Mouse (Mus musculus) embryonic stem cell, embryonic (primary cell): ENCODE measurements around the gene Col27a1.

Source experiments
- CTCF ChIA-PET, 4 experiments: fragments of 300-600 bp in 2 of 4; fragments of 350-600 bp in 2 of 4; sonication (Branson Sonifier 250); formaldehyde crosslinking; loops; one replicate each; lab custom pipeline; 2022; ENCODE audit warnings: inconsistent platforms in 2 of 4; lab: Charles Lee
- POLR2A ChIA-PET, 4 experiments: fragments of 300-600 bp in 2 of 4; fragments of 350-600 bp in 2 of 4; sonication (Branson Sonifier 250); formaldehyde crosslinking; loops; one replicate each; lab custom pipeline; 2022; ENCODE audit warnings: antibody characterized with exemption in 4 of 4, inconsistent platforms in 1 of 4; lab: Charles Lee

The Col27a1 gene

GRCm38 (mm10) chr4:63370897-63371296, 157.1 kb downstream of the Col27a1 start:
- POLR2A ChIA-PET: no interaction called here
- CTCF ChIA-PET: no interaction called here

GRCm38 (mm10) chr4:63371890-63372289, 158.1 kb downstream of the Col27a1 start:
- POLR2A ChIA-PET: no interaction called here
- CTCF ChIA-PET: interaction anchor here in 3 of 4 experiments (0.6 to 1.0 kb wide), 9 partner anchors 14 to 1138 kb away, joined by 3 to 5 read pairs (median 3); no protein-coding TSS in a partner anchor

- ChIA-PET CTCF (no interaction called here), POLR2A (interaction anchor here in 1 of 4 experiments (0.5 kb wide), 1 partner anchor 79 kb away, joined by 4 read pairs; no protein-coding TSS in a partner anchor)
Measured at GRCm38 (mm10) chr4:63373404-63373803, 159.6 kb downstream of the Col27a1 start.

GRCm38 (mm10) chr4:63374331-63374730, 160.5 kb downstream of the Col27a1 start:
- ChIA-PET CTCF (no interaction called here), POLR2A (interaction anchor here in 1 of 4 experiments (0.6 kb wide), 1 partner anchor 672 kb away, joined by 3 read pairs; the partner anchor contains the start of gene Tnc)

DNA sequence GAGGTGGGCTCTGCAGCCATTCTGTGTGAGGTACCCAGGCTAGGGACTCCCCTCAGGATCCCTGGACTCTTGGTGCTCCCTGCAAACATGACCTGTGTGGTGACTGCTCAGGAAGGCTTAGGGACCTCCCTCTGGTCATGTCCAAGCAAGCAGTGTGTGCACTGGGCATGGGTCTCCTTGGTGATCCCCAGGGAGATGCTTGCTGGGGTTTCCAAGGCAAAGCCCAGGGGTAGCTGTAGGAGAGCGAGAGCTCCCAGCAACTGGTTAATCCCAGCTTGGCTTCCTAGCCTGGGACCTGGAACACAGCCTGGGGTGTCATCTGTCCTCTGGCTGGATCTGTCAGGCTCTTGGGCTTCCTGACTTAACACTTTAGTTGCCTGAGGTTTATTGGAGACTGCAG, 161.6 kb downstream of the Col27a1 start:
- ChIA-PET POLR2A (interaction anchor here in 1 of 4 experiments (0.7 to 3.6 kb wide), 2 partner anchors 12 to 34 kb away, joined by 4 to 19 read pairs; no protein-coding TSS in a partner anchor), CTCF (interaction anchor here in 3 of 4 experiments (0.6 to 0.9 kb wide), 3 partner anchors 34 to 653 kb away, joined by 3 read pairs; no protein-coding TSS in a partner anchor)

- ChIA-PET CTCF (interaction anchor here (0.6 to 3.0 kb wide), 13 partner anchors 9 to 622 kb away, joined by 3 to 20 read pairs (median 4); no protein-coding TSS in a partner anchor), POLR2A (interaction anchor here in 3 of 4 experiments (0.6 to 3.6 kb wide), 9 partner anchors 9 to 179 kb away, joined by 3 to 19 read pairs (median 4); partner anchors contain the start of gene Orm2 (in 1 of the 3))
Measured at GRCm38 (mm10) chr4:63377483-63377882, 163.7 kb downstream of the Col27a1 start.

DNA sequence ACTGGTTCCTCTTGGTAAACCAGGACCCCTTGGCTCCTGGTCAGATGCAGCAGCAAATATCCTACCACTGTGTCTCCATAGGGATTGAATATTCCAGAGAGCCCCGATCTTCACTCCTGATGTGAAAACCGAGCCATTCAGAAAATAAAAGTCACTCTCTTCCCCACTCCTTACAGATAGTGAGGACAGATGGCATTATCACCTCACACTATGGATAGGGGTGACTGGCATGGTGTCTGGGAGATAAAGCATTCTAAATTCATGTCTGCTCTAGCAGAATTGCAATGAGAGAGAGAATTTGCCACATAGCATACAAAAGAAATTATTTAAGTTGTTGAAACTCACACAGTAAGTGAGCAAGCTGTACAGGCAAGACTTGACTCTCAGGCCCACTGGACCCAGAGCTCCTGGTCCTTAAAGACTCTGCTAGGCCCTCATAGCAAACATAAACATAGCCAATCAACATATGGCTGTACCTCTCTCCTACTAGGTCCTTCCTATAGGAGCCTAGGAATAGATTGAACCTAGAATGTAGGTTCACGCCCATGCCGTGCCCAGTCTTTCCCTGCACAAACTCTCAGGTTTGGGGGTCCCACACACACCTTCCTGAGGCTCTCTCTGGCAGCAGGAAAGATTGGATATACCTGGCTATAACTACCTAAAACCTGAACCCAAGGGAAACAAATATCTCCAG, 169.0 kb downstream of the Col27a1 start:
- CTCF ChIA-PET: interaction anchor here in 2 of 4 experiments (0.6 to 1.5 kb wide), 3 partner anchors 13 to 76 kb away, joined by 3 to 5 read pairs (median 4); no protein-coding TSS in a partner anchor
- POLR2A ChIA-PET: interaction anchor here in 1 of 4 experiments (1.2 to 1.3 kb wide), 2 partner anchors 12 to 28 kb away, joined by 3 to 4 read pairs; no protein-coding TSS in a partner anchor

DNA sequence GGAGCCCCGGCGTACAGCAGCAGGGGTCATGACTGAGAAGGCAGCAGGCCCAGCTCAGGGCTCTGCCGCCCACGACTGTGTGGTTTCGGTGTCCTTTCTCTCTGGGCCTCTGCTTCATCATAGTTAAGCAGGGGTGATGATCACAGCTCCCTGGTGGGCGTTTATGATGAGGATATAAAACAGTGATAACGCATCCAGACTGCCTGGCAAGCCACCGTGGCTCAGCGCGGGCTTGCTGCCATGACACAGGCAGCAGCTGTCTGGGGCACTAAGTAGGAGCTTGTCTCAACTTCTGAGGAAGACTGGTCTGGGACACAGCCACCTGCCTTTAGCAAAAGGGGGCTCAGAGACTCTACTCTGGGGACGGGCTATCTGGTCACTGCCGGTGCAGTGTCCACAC, 169.7 kb downstream of the Col27a1 start:
- POLR2A ChIA-PET: interaction anchor here in 1 of 4 experiments (0.8 to 1.3 kb wide), 3 partner anchors 11 to 27 kb away, joined by 3 to 4 read pairs (median 4); partner anchors contain the start of gene Akna
- CTCF ChIA-PET: interaction anchor here in 2 of 4 experiments (0.6 to 1.5 kb wide), 3 partner anchors 14 to 76 kb away, joined by 3 to 5 read pairs (median 4); no protein-coding TSS in a partner anchor

- CTCF ChIA-PET: interaction anchor here in 1 of 4 experiments (1.5 kb wide), 1 partner anchor 16 kb away, joined by 4 read pairs; no protein-coding TSS in a partner anchor
- POLR2A ChIA-PET: interaction anchor here in 1 of 4 experiments (1.2 kb wide), 1 partner anchor 26 kb away, joined by 4 read pairs; no protein-coding TSS in a partner anchor
Measured at GRCm38 (mm10) chr4:63384262-63384661, 170.5 kb downstream of the Col27a1 start.
